Mouse (Mus musculus): ENCODE results near the gene Pip4k2b.
"Not testable (repeated sequence)": the region's sequence is repeated elsewhere in the genome, so short reads cannot be mapped to it uniquely, and the experiment has no call there.

The Pip4k2b gene

DNA sequence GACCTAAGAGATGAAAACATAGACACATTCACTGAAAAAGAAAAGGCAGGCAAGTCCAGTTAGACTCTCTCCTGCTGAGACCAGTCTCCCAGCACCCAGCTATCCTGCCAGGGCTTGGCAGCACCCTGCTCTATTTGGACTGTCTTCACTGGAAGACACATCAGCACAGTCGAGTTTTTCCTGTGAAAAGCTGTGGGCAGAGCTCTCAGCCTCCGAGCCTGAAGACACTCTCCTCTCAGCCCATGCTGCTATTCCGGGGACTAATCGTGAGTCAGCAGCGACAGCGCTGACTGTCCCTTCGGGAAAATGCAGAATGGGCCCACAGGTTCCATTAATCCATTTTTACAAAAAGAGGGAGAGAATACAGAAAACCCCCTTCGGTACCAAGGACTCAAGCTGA lies 8.8 kb upstream of the Pip4k2b start:
- in situ Hi-C loops (cut with MboI, MseI) = no loop called here

DNA sequence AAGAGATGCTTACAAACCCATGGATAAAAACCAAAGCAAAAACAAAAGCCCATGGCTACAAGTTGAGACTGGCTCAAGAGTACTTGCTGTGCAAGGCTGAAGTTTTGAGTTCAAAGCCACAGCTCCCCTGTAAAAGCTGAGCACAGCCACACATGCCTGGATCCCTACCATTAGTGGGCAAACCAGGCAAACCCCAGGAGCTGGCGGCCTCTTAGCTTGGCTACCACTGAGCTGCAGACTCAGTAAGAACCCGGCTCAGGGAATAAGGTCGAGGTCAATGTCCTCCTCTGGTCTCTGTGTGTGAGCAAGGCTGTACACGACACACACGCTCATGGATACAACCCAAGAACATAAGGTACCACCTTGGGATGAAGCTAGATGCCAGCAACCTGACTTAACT lies 4.0 kb upstream of the Pip4k2b start:
- in situ Hi-C loops (cut with MboI, MseI) = no loop called here

- in situ Hi-C loops (cut with MboI, MseI) = no loop called here
These were observed 3.3 kb upstream of the Pip4k2b start for GRCm38 (mm10) chr11:97747773-97748172.

GRCm38 (mm10) chr11:97745331-97745721 lies 822 bp upstream of the Pip4k2b start:
- in situ Hi-C loops (cut with MboI, MseI) = no loop called here

GRCm38 (mm10) chr11:97744718-97745330 lies 320 bp upstream of the Pip4k2b start:
- in situ Hi-C loops (cut with MboI, MseI) = loop anchor here (5.0 kb wide), 1 partner anchor 43 kb away; the partner anchor contains the start of genes Pcgf2 and Psmb3

- in situ Hi-C loops (cut with MboI, MseI) = loop anchor here (5.0 kb wide), 1 partner anchor 41 kb away; the partner anchor contains the start of genes Pcgf2 and Psmb3
These were observed 1.1 kb downstream of the Pip4k2b start for GRCm38 (mm10) chr11:97743423-97743822.

- in situ Hi-C loops (cut with MboI, MseI) = loop anchor here (5.0 kb wide), 1 partner anchor 40 kb away; the partner anchor contains the start of genes Pcgf2 and Psmb3
These were observed 1.9 kb downstream of the Pip4k2b start for GRCm38 (mm10) chr11:97742591-97742990.

DNA sequence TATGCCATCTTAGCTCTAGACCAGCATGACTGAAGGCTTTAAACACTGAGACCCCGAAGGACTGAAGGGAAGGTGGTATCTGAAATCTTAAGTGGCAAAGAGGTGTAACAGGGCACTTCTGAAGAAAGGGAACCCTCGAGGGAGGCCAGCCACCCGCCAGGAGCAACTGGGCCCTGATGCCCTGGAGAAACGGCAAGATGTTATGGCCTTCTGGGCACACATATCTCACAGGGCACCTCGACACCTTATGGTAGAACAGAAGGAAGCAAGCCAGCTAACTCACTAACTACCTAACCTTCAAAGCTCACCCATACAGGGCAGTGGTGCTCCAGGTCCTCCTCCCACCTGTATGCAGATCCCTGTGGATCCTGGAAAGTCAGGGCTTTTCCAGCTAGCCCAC lies 2.3 kb downstream of the Pip4k2b start:
- in situ Hi-C loops (cut with MboI, MseI) = loop anchor here (5.0 kb wide), 1 partner anchor 40 kb away; the partner anchor contains the start of genes Pcgf2 and Psmb3

GRCm38 (mm10) chr11:97740190-97740589 lies 4.3 kb downstream of the Pip4k2b start:
- in situ Hi-C loops (cut with MboI, MseI) = loop anchor here (5.0 kb wide), 1 partner anchor 38 kb away; the partner anchor contains the start of genes Pcgf2 and Psmb3

DNA sequence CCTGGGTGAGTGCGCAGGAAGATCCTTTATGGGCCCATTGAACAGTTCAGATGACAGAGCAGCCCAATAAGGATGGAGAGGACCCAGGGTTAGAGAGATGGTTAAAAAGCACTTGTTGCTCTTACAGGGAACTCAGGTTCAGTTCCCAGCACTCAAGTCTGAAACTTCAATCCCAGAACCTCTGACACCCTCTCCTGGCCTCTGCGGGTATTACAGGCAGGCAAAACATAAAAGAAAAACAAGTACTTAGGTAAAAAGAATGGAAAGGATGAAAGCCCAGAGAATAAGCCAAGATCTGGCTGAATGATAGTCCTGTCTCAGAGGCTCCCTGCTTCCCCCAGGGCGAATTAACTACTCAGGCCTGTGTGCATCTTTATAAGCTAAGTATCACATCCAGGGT lies 5.3 kb downstream of the Pip4k2b start:
- in situ Hi-C loops (cut with MboI, MseI) = no loop called here

- in situ Hi-C loops (cut with MboI, MseI) = no loop called here
These were observed 5.8 kb downstream of the Pip4k2b start for GRCm38 (mm10) chr11:97738703-97739102.

- in situ Hi-C loops (cut with MboI, MseI) = no loop called here
These were observed 6.9 kb downstream of the Pip4k2b start for GRCm38 (mm10) chr11:97737600-97737999.

GRCm38 (mm10) chr11:97736645-97737044 lies 7.9 kb downstream of the Pip4k2b start:
- in situ Hi-C loops (cut with MboI, MseI) = no loop called here

- in situ Hi-C loops (cut with MboI, MseI) = not testable (repeated sequence)
These were observed 9.7 kb downstream of the Pip4k2b start for GRCm38 (mm10) chr11:97734810-97735209.

GRCm38 (mm10) chr11:97733689-97734088 lies 10.8 kb downstream of the Pip4k2b start:
- in situ Hi-C loops (cut with MboI, MseI) = no loop called here

DNA sequence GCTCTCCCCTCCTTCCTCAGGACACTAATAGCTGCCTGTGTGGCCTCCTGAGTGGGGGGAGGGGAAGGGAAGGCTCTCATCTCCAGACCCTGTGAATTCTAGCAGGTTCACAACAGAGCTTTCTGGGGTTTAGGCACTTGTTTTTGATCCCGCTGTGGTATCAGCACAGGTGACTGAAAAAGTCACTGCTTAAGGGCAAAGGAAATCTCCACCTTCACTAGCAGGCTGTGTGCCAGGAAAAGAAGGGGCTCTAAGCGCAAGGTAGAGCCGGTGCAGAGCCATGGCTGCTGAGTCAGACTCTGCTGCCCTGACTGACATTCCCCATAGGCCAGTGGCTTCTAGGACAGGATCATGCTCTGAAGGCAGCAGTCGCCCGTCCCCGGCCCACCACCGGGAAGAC lies 15.8 kb downstream of the Pip4k2b start:
- in situ Hi-C loops (cut with MboI, MseI) = no loop called here

- in situ Hi-C loops (cut with MboI, MseI) = no loop called here
These were observed 16.2 kb downstream of the Pip4k2b start for GRCm38 (mm10) chr11:97728311-97728710.

GRCm38 (mm10) chr11:97723709-97724108 lies 20.8 kb downstream of the Pip4k2b start:
- in situ Hi-C loops (cut with MboI, MseI) = no loop called here

GRCm38 (mm10) chr11:97721338-97721737 lies 23.2 kb downstream of the Pip4k2b start:
- in situ Hi-C loops (cut with MboI, MseI) = no loop called here

DNA sequence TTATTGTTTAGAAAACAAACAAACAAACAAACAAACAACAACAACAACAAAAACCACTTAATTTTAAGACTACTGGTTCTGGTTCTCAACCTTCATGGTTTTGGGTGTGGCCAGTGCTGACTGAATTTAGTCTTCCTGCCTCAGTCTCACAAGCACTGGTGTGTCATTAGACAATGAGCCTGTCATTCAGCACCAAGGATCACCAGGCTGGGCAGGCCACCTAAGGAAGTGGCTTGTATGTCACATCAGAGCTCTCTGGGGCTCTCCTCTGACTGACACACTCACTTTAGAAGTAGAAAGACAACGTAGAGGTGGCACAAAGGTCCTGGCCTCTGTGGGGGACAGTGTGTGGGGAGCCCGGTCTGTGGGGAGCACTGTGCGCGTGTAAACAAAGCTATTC lies 25.5 kb downstream of the Pip4k2b start:
- in situ Hi-C loops (cut with MboI, MseI) = no loop called here

DNA sequence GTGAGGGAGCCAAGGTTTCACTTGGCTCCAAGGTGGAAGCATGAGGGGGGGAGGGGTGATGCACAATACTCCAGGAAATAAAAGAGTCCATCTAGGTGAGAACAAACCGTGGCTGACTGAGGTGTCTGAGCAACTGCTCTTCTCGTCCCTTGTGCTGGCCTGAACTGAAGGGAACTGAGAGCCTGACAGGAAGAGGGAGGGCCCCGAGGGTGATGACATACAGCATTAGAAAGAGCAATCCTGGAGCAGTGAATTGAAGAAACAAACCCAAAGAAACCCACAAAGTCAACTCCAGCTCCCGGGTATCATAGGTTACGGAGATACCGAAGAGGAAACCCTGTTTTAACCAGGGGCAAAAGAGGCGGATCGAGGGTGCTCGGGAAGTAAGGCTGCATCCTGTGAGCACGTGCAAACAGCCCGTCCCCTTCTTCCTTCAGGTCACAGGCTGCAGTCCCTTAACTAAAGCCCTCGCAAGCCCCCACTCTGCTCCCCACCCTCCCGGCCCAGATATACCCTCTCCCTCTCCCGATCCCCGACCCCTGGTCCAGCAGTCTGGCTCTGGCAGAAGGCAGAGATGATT lies 26.1 kb downstream of the Pip4k2b start:
- in situ Hi-C loops (cut with MboI, MseI) = no loop called here

GRCm38 (mm10) chr11:97717369-97718280 lies 26.9 kb downstream of the Pip4k2b start:
- in situ Hi-C loops (cut with MboI, MseI) = no loop called here
